Mouse (Mus musculus) cerebellum, adult 9-11 months (tissue): ENCODE data around the gene Tmem268.

ENCODE experiments used
- DNase-seq: peaks from one replicate; pipeline ENCODE4 v3.0.0; 2022

Gene Tmem268

DNA sequence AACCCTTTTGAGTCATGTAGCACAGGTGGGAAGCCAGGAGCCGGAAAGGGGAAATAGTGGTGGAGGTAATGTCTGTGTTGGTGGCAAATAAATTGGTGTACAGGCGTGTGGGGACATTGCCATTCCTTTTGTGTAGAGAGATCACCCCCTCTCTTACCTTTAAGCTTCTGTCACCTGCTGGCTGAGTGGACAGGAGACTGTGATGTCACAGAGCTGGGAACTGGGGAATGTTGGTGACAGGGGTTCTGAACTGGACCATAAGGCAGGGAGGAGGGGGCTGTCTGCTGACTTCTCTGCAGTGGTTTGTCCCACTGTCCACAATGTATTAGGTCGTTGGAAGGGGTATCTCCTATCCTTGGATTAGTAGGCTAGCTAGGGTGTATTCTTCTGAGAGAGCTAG lies 46.4 kb downstream of the Tmem268 start, which contains the start of gene Gm11213:
Gm11213 (minus strand) TSS at position 317 of the 400 bp plus-strand sequence.
- no peak for DNase-seq

DNA sequence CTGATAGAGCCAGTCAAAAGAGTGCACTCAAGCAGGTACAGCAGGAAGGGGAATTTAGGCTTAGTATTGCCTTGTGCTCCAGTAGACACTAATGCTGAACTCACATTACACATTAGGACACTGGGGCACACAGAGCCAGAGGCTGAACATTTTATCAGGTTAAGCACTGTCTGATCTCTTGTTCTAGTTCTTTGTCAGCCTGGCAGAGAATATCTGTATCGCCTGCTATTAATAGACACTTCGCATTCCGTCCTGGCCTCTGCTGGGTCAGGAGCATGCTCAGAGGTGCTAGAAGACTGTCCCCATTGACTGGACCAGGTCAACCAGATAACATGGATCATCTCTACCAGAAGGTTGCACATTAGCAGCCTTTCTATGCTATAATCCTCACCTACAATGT lies 47.0 kb downstream of the Tmem268 start:
- no peak for DNase-seq

GRCm38 (mm10) chr4:63605968-63606367 lies 47.4 kb downstream of the Tmem268 start:
- DNase-seq, result no peak

GRCm38 (mm10) chr4:63608391-63608790 lies 49.8 kb downstream of the Tmem268 start:
- DNase-seq, result no peak

DNA sequence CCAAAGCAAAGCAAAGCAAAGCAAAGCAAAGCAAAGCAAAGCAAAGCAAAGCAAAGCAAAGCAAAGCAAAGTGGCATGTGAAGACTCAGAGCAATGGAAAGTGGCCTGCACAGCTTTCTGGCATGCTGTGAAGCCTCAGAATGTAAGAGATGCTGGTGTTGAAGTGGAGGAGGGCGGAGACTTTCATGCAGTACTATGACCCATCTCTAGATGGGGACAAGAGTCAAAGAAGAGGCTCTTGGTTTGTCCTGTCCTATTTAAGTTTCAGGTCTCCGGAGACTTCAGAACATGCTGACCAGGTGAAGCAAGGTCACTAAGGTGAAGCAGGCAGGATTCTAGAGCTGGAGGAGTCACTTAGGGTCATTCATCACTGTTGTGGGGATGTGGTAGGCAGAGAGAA lies 63.3 kb downstream of the Tmem268 start:
- DNase-seq, result no peak

GRCm38 (mm10) chr4:63622378-63622835 lies 63.8 kb downstream of the Tmem268 start, which contains the start of gene Tex48:
TSS of gene Tex48 (minus strand) at chr4:63622428.
- DNase-seq, result no peak

- no peak for DNase-seq
Measured at GRCm38 (mm10) chr4:63625563-63626080, 67.0 kb downstream of the Tmem268 start.

DNA sequence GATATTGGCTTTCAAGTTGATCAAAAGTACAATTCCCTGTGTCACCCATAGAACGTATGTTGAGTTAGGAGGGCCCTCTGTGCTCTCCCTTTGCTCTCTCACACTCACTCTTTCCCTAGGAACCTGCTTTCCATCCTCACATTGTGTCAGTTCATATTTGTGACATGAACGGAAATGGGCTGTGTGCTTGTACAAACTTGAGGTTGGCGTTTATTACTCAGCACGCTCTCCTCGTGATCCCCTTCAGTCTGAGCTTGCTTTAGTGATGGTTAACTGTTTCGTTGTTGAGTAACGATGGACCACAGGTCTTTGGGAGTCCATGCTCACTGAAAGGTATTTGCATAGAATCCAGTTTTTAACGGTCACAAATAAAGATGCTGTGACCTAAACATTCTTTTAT lies 68.5 kb downstream of the Tmem268 start:
- no peak for DNase-seq

- no peak for DNase-seq
Measured at GRCm38 (mm10) chr4:63633181-63633580, 74.6 kb downstream of the Tmem268 start.
